Mouse (Mus musculus): ENCODE measurements around the gene Cfap77. TPM values are rescaled to one million over a fixed set of nuclear protein-coding genes. Genes with fewer than 3 reads are reported as not detected.

Cfap77 gene
- polyA plus RNA-seq, 1 experiment from 2014 or later = not detected

GRCm38 (mm10) chr2:28915768-28916512 is 138.9 kb downstream of the Cfap77 start:
- H3K27ac ChIP-seq (replicated peaks) = no peak overlapping the region

GRCm38 (mm10) chr2:28915104-28915738 is 139.6 kb downstream of the Cfap77 start:
- H3K9me3 ChIP-seq = no peaks in the 10 kb centered on the region
- peak overlapping the region; percentile 32; the same call in 1 of the 2 replicates for H3K9ac ChIP-seq
- H3K27me3 ChIP-seq = peaks cover 99% of the 10 kb centered on the region
- ATAC-seq (ENCODE audit: low read depth) = no peak
- H3K4me2 ChIP-seq = 0 out of 2 replicates have a peak overlapping the region, but pooled peaks have one; percentile 33
- WGBS = 3% methylated on average over 22 of the region's 22 CpGs
- no peak overlapping the region for H3K27ac ChIP-seq (replicated peaks)
- H3K4me1 ChIP-seq (replicated peaks) = peaks cover 38% of the 10 kb centered on the region
- H3K36me3 ChIP-seq = no peaks in the 10 kb centered on the region
- peak overlapping the region; percentile 20 for H3K4me3 ChIP-seq

More at GRCm38 (mm10) chr2:28915768-28916512, 138.9 kb downstream of the Cfap77 start:
- H3K36me3 ChIP-seq = no peaks in the 10 kb centered on the region
- no peak for ATAC-seq (ENCODE audit: low read depth)
- H3K4me3 ChIP-seq = peak overlapping the region; percentile 20
- peaks cover 99% of the 10 kb centered on the region for H3K27me3 ChIP-seq
- under 1% methylated on average over 47 of the region's 50 CpGs for WGBS
- H3K4me1 ChIP-seq (replicated peaks) = peaks cover 36% of the 10 kb centered on the region
- 0 out of 2 replicates have a peak overlapping the region, but pooled peaks have one; percentile 32 for H3K9ac ChIP-seq
- no peaks in the 10 kb centered on the region for H3K9me3 ChIP-seq
- H3K4me2 ChIP-seq = peak overlapping the region; percentile 33

- peaks cover 44% of the 10 kb centered on the region for H3K4me1 ChIP-seq (replicated peaks)
- peak overlapping the region; percentile 20; the same call in 1 of the 2 replicates for H3K4me3 ChIP-seq
- H3K36me3 ChIP-seq = no peaks in the 10 kb centered on the region
- H3K9me3 ChIP-seq = no peaks in the 10 kb centered on the region
- no peak overlapping the region for H3K4me2 ChIP-seq
- peaks cover 100% of the 10 kb centered on the region for H3K27me3 ChIP-seq
- no peak for ATAC-seq (ENCODE audit: low read depth)
- H3K27ac ChIP-seq (replicated peaks) = no peak overlapping the region
- H3K9ac ChIP-seq = no peak overlapping the region
- WGBS = 2% methylated on average over 2 of the region's 2 CpGs
These were observed 140.7 kb downstream of the Cfap77 start for GRCm38 (mm10) chr2:28914121-28914520.

GRCm38 (mm10) chr2:28912961-28913360 is 141.9 kb downstream of the Cfap77 start:
- no peaks in the 10 kb centered on the region for H3K9me3 ChIP-seq
- ATAC-seq (ENCODE audit: low read depth) = no peak
- no peak overlapping the region for H3K27ac ChIP-seq (replicated peaks)
- peak overlapping the region; percentile 0 for H3K4me3 ChIP-seq
- peaks cover 100% of the 10 kb centered on the region for H3K27me3 ChIP-seq
- peaks cover 53% of the 10 kb centered on the region for H3K4me1 ChIP-seq (replicated peaks)
- WGBS = 3% methylated on average over 4 of the region's 4 CpGs
- no peaks in the 10 kb centered on the region for H3K36me3 ChIP-seq
- no peak overlapping the region for H3K9ac ChIP-seq
- H3K4me2 ChIP-seq = no peak overlapping the region

GRCm38 (mm10) chr2:28912039-28912700 is 142.7 kb downstream of the Cfap77 start:
- Histone ChIP-seq H3K36me3 (no peaks in the 10 kb centered on the region), H3K9ac (0 out of 2 replicates have a peak overlapping the region, but pooled peaks have one; percentile 38), H3K4me2 (peak overlapping the region; percentile 34; the same call in 1 of the 2 replicates), H3K27ac (replicated peaks) (0 out of 2 replicates have a peak overlapping the region, but pooled peaks have one; percentile 13), H3K4me1 (replicated peaks) (peaks cover 53% of the 10 kb centered on the region), H3K4me3 (peak overlapping the region; percentile 0), H3K27me3 (peaks cover 100% of the 10 kb centered on the region), H3K9me3 (no peaks in the 10 kb centered on the region)
- WGBS = under 1% methylated on average over 33 of the region's 33 CpGs
- ATAC-seq (ENCODE audit: low read depth) = no peak

GRCm38 (mm10) chr2:28911331-28912038 is 143.4 kb downstream of the Cfap77 start:
- 0 out of 2 replicates have a peak overlapping the region, but pooled peaks have one; percentile 13 for H3K27ac ChIP-seq (replicated peaks)

GRCm38 (mm10) chr2:28910877-28911276 is 144.0 kb downstream of the Cfap77 start:
- 0 out of 2 replicates have a peak overlapping the region, but pooled peaks have one; percentile 18 for H3K4me2 ChIP-seq
- H3K27ac ChIP-seq (replicated peaks) = 0 out of 2 replicates have a peak overlapping the region, but pooled peaks have one; percentile 13
- peaks cover 49% of the 10 kb centered on the region for H3K4me1 ChIP-seq (replicated peaks)
- ATAC-seq (ENCODE audit: low read depth) = no peak
- WGBS = 4% methylated on average over 3 of the region's 3 CpGs
- H3K36me3 ChIP-seq = no peaks in the 10 kb centered on the region
- peak overlapping the region; percentile 0; the same call in 1 of the 2 replicates for H3K4me3 ChIP-seq
- H3K9ac ChIP-seq = peak overlapping the region; percentile 38; the same call in 1 of the 2 replicates
- peaks cover 100% of the 10 kb centered on the region for H3K27me3 ChIP-seq
- H3K9me3 ChIP-seq = no peaks in the 10 kb centered on the region

More at GRCm38 (mm10) chr2:28911331-28912038, 143.4 kb downstream of the Cfap77 start:
- Histone ChIP-seq H3K4me2 (peak overlapping the region; percentile 34), H3K9ac (peak overlapping the region; percentile 38), H3K4me3 (peak overlapping the region; percentile 0), H3K27me3 (peaks cover 100% of the 10 kb centered on the region), H3K9me3 (no peaks in the 10 kb centered on the region), H3K4me1 (replicated peaks) (peaks cover 52% of the 10 kb centered on the region), H3K36me3 (no peaks in the 10 kb centered on the region)
- ATAC-seq (ENCODE audit: low read depth) = no peak
- under 1% methylated on average over 44 of the region's 44 CpGs for WGBS

GRCm38 (mm10) chr2:28909818-28910710 is 144.8 kb downstream of the Cfap77 start:
- no peak for ATAC-seq (ENCODE audit: low read depth)
- Histone ChIP-seq H3K4me3 (peak overlapping the region; percentile 5; the same call in 1 of the 2 replicates), H3K4me2 (peak overlapping the region; percentile 18; the same call in 1 of the 2 replicates), H3K4me1 (replicated peaks) (peaks cover 45% of the 10 kb centered on the region), H3K9me3 (no peaks in the 10 kb centered on the region), H3K36me3 (peaks cover 8% of the 10 kb centered on the region; the same call in 1 of the 2 replicates), H3K9ac (no peak overlapping the region), H3K27me3 (peaks cover 100% of the 10 kb centered on the region), H3K27ac (replicated peaks) (no peak overlapping the region)
- 3% methylated on average over 25 of the region's 25 CpGs for WGBS

GRCm38 (mm10) chr2:28909186-28909817 is 145.6 kb downstream of the Cfap77 start:
- peak; percentile 36 for ATAC-seq (ENCODE audit: low read depth)
- Histone ChIP-seq H3K4me1 (replicated peaks) (peaks cover 45% of the 10 kb centered on the region), H3K27ac (replicated peaks) (no peak overlapping the region), H3K9me3 (no peaks in the 10 kb centered on the region), H3K36me3 (peaks cover 14% of the 10 kb centered on the region), H3K4me2 (peak overlapping the region; percentile 43), H3K4me3 (peak overlapping the region; percentile 21), H3K9ac (no peak overlapping the region), H3K27me3 (peaks cover 100% of the 10 kb centered on the region)
- WGBS = 1% methylated on average over 41 of the region's 41 CpGs
